ENCODE assay signal across 1 mouse cellular context in genomic region chr19:6062418-6062817, GRCm38 (mm10).
TF ChIP-seq lines count a peak whose summit lies in the region.

No protein-coding gene starts in this region.

TF ChIP-seq in CH12.LX, 34 proteins besides CTCF, POLR2A, EP300 and RAD21 (continued from another document):
- TF ChIP-seq POLR2AphosphoS2 (IDR thresholded peaks at IDR 0.05; ENCODE audit: low read depth, low read length) (no peak), JUN (IDR thresholded peaks at IDR 0.05; ENCODE audit: insufficient read depth, low read depth, low read length) (no peak), UBTF (IDR thresholded peaks at IDR 0.05; ENCODE audit: low read depth, low read length) (no peak), MAZ (IDR thresholded peaks at IDR 0.05; ENCODE audit: low read depth, low read length) (no peak), ETS1 (conservative IDR thresholded peaks at IDR 0.05; ENCODE audit: low read depth, low read length) (no peak), MXI1 (IDR thresholded peaks at IDR 0.05; ENCODE audit: low read depth, low read length) (no peak), SIN3A (IDR thresholded peaks at IDR 0.05; ENCODE audit: low read length) (no peak), KAT2A (IDR thresholded peaks at IDR 0.05; ENCODE audit: insufficient replicate concordance, low read length) (no peak), NRF1 (IDR thresholded peaks at IDR 0.05; ENCODE audit: low read depth, low read length) (no peak), RCOR1 (conservative IDR thresholded peaks at IDR 0.05; ENCODE audit: low read depth, low read length) (no peak), USF2 (conservative IDR thresholded peaks at IDR 0.05; ENCODE audit: low read depth, low read length) (no peak), TBP (conservative IDR thresholded peaks at IDR 0.05; ENCODE audit: low read depth, low read length) (no peak), PAX5 (IDR thresholded peaks at IDR 0.05; ENCODE audit: low read length) (no peak), ZMIZ1 (IDR thresholded peaks at IDR 0.05; ENCODE audit: low read depth, low read length) (no peak)
